ENCODE assay signal across 19 mouse cellular contexts in the genomic region with DNA sequence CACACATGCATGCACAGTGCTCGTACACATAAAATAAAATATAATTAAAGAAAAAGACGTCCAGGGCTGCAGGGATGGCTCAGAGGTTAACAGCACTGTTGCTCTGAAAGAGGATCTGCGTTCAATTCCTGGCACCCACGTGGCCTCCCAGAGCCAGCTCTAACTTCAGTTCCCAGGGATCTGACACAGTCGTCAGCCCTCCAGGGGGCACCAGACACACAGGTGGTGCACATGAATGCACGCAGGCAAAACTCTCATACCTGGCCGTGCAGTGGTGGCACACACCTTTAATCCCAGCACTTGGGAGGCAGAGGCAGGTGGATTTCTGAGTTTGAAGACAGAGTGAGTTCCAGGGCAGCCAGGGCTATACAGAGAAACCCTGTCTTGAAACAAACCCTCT. TPM values are rescaled to one million over a fixed set of nuclear protein-coding genes. Genes with fewer than 3 reads are reported as not detected.
DNase-seq lines count a peak whose midpoint lies in the region; ATAC-seq and TF ChIP-seq lines count a peak whose summit lies in the region.
"Had no signal": no experiment of that assay in that cellular context is flagged by ENCODE, and none has a peak within 500 bp of the region (broad histone marks: within the 10 kb centered on the region; RNA-seq: fewer than 3 reads in every experiment).

No protein-coding gene starts in this region.

- no peak for TF ChIP-seq POLR2A in thymus, adult 2 months (IDR thresholded peaks at IDR 0.05; ENCODE audit: control insufficient read depth, extremely low read depth, insufficient read depth, low read length, poor library complexity)

- 58% methylated on average over 7 of the region's 7 CpGs for WGBS in thymus, adult 2 months
- 85% methylated on average over 7 of the region's 7 CpGs for WGBS in hindbrain, embryonic 14.5 days

- peaks cover 9% of the 10 kb centered on the region for H3K4me1 ChIP-seq in thymus, adult 2 months (replicated peaks; ENCODE audit: control insufficient read depth, insufficient read depth, low read length)
- H3K4me1 ChIP-seq in hindbrain, embryonic 14.5 days (replicated peaks; ENCODE audit: control insufficient read depth, insufficient read depth, low read length), result peaks cover 2% of the 10 kb centered on the region

- no peak overlapping the region for H3K27ac ChIP-seq in layer of hippocampus, adult 2 months
- no peak overlapping the region for H3K27ac ChIP-seq in thymus, adult 2 months (ENCODE audit: control insufficient read depth, insufficient read depth, low read length)
- no peak overlapping the region for H3K27ac ChIP-seq in hindbrain, embryonic 14.5 days
- H3K27ac ChIP-seq: forebrain, embryonic 15.5 days; heart, embryonic 10.5 days; liver, embryonic 13.5 days had no signal

- H3K36me3 ChIP-seq in thymus, adult 2 months (ENCODE audit: control insufficient read depth, insufficient read depth, low read length), result no peaks in the 10 kb centered on the region
- peaks cover 70% of the 10 kb centered on the region for H3K36me3 ChIP-seq in hindbrain, embryonic 14.5 days (replicated peaks; ENCODE audit: control insufficient read depth, insufficient read depth)
- H3K36me3 ChIP-seq: liver, embryonic 13.5 days had no signal

- H3K9ac ChIP-seq in hindbrain, embryonic 14.5 days, result no peak overlapping the region
- H3K9ac ChIP-seq: forebrain, embryonic 15.5 days; liver, embryonic 13.5 days had no signal

- no peak overlapping the region for H3K4me2 ChIP-seq in hindbrain, embryonic 14.5 days (replicated peaks)
- H3K4me2 ChIP-seq: forebrain, embryonic 15.5 days; liver, embryonic 13.5 days had no signal

- DNase-seq in cerebellum, adult 8-10 months, result peak; percentile 8
- DNase-seq in cerebellum, adult 11 months, result no peak
- no peak for DNase-seq in layer of hippocampus, adult 2 months (ENCODE audit: low spot score in 2 of 2)
- DNase-seq in layer of hippocampus, adult 11-12 months (ENCODE audit: low spot score), result no peak
- peak; percentile 41 for DNase-seq in thymus, adult 2 months
- DNase-seq in thymus, postnatal 10 days (ENCODE audit: low spot score in 2 of 2), result no peak
- no peak for DNase-seq in right cerebral cortex, postnatal 25 days
- DNase-seq in hindbrain, embryonic 14.5 days (ENCODE audit: low spot score), result no peak
- DNase-seq: cerebellum, adult 9-10 months; embryo, embryonic 11 days; heart, postnatal 4 days; liver, embryonic 13.5 days had no signal

- H3K27me3 ChIP-seq in thymus, adult 2 months (ENCODE audit: control insufficient read depth, insufficient read depth, low read length), result no peaks in the 10 kb centered on the region
- no peaks in the 10 kb centered on the region for H3K27me3 ChIP-seq in hindbrain, embryonic 14.5 days (ENCODE audit: control insufficient read depth, insufficient read depth, low read length)
- H3K27me3 ChIP-seq: forebrain, embryonic 15.5 days; liver, embryonic 13.5 days had no signal

- no peaks in the 10 kb centered on the region for H3K9me3 ChIP-seq in hindbrain, embryonic 14.5 days (ENCODE audit: control insufficient read depth, low read length)
- H3K9me3 ChIP-seq: forebrain, embryonic 15.5 days; heart, embryonic 10.5 days; liver, embryonic 13.5 days had no signal

- TF ChIP-seq CTCF in layer of hippocampus, adult 2 months (conservative IDR thresholded peaks at IDR 0.05), result peak; percentile 56
- no peak for TF ChIP-seq CTCF in thymus, adult 2 months (IDR thresholded peaks at IDR 0.05; ENCODE audit: borderline replicate concordance, control insufficient read depth, extremely low read depth, insufficient read depth, low read length, poor library complexity)

- ATAC-seq in hindbrain, embryonic 14.5 days (ENCODE audit: low FRiP score), result no peak
- ATAC-seq: activated CD4-positive, CD25-positive, alpha-beta regulatory T cell, adult 4 months; forebrain, embryonic 15.5 days; inflammation-experienced regulatory T-cells, adult 6 months had no signal

- no peak overlapping the region for H3K4me3 ChIP-seq in layer of hippocampus, adult 2 months
- H3K4me3 ChIP-seq in thymus, adult 2 months (ENCODE audit: control insufficient read depth, insufficient read depth, low read length), result no peak overlapping the region
- no peak overlapping the region for H3K4me3 ChIP-seq in hindbrain, embryonic 14.5 days (replicated peaks; ENCODE audit: low read length)
- H3K4me3 ChIP-seq: forebrain, embryonic 15.5 days; heart, embryonic 10.5 days; liver, embryonic 13.5 days had no signal

RNA-seq across cellular contexts. Expression of a gene that starts 8.7 kb away (rescaled TPM):
- total RNA-seq in layer of hippocampus, adult 2 months (2021), result 100 to 1,000 TPM; 138 to 140 TPM
- 4.4 and 6.8 TPM in 2 replicates for polyA plus RNA-seq in thymus, adult 2 months (2012; rRNA removed)
- 53.3 and 53.8 TPM in 2 replicates for polyA plus RNA-seq in hindbrain, embryonic 14.5 days (2014; fragmentation: Nextera tagmentation; extraction: Ambion mirVana)
- total RNA-seq: neutrophil, adult 5-6 weeks had no signal

RNA-seq across cellular contexts. Expression of a gene that starts 20.4 kb away (rescaled TPM):
- 100 to 1,000 TPM; 165 to 171 TPM for total RNA-seq in layer of hippocampus, adult 2 months (2021)
- polyA plus RNA-seq in thymus, adult 2 months (2012; rRNA removed), result 242 and 260 TPM in 2 replicates
- 194 and 210 TPM in 2 replicates for polyA plus RNA-seq in hindbrain, embryonic 14.5 days (2014; fragmentation: Nextera tagmentation; extraction: Ambion mirVana)

RNA-seq across cellular contexts. Expression of a gene that starts 23.0 kb away (rescaled TPM):
- total RNA-seq in layer of hippocampus, adult 2 months (2021), result 1 to 10 TPM; 1.3 to 2.0 TPM
- polyA plus RNA-seq in thymus, adult 2 months (2012; rRNA removed), result 0.29 and 1.0 TPM in 2 replicates
- 0.14 and 0.33 TPM in 2 replicates for polyA plus RNA-seq in hindbrain, embryonic 14.5 days (2014; fragmentation: Nextera tagmentation; extraction: Ambion mirVana)
- total RNA-seq: gastrocnemius, adult 8-10 months; heart, postnatal 4 days; megakaryocyte progenitor cell, adult 5-6 weeks; neutrophil, adult 5-6 weeks had no signal
- polyA plus RNA-seq: activated CD4-positive, CD25-positive, alpha-beta regulatory T cell, adult 4 months; forebrain, embryonic 15.5 days; inflammation-experienced regulatory T-cells, adult 6 months had no signal

RNA-seq across cellular contexts. Expression of a gene that starts 31.5 kb away (rescaled TPM):
- total RNA-seq in layer of hippocampus, adult 2 months (2021), result 10 to 100 TPM; 38.4 to 42.7 TPM
- polyA plus RNA-seq in thymus, adult 2 months (2012; rRNA removed), result 227 and 277 TPM in 2 replicates
- polyA plus RNA-seq in hindbrain, embryonic 14.5 days (2014; fragmentation: Nextera tagmentation; extraction: Ambion mirVana), result 52.1 and 56.9 TPM in 2 replicates

RNA-seq across cellular contexts. Expression of a gene that starts 32.5 kb away (rescaled TPM):
- total RNA-seq in layer of hippocampus, adult 2 months (2021), result 1 to 10 TPM; 2.5 to 3.7 TPM
- 85.6 and 87.4 TPM in 2 replicates for polyA plus RNA-seq in thymus, adult 2 months (2012; rRNA removed)
- polyA plus RNA-seq in hindbrain, embryonic 14.5 days (2014; fragmentation: Nextera tagmentation; extraction: Ambion mirVana), result 9.2 and 12.6 TPM in 2 replicates

Comparison
In these comparisons a context has a peak if more than half of its experiments do, and no peak if none do; other contexts are left out.
1. DNase-seq: peak in cerebellum, adult 8-10 months (single experiment) and thymus, adult 2 months (single experiment); none in cerebellum, adult 11 months (single experiment), layer of hippocampus, adult 2 months (0 of 2), layer of hippocampus, adult 11-12 months (single experiment), thymus, postnatal 10 days (0 of 2), right cerebral cortex, postnatal 25 days (single experiment) and hindbrain, embryonic 14.5 days (single experiment).